Mouse (Mus musculus): ENCODE measurements around the gene Tmem18. TPM values are rescaled to one million over a fixed set of nuclear protein-coding genes. Genes with fewer than 3 reads are reported as not detected.

Gene Tmem18
- 28.0 and 31.8 TPM in 2 replicates for polyA plus RNA-seq (2014; fragmentation: Nextera tagmentation; extraction: Ambion mirVana)

DNA sequence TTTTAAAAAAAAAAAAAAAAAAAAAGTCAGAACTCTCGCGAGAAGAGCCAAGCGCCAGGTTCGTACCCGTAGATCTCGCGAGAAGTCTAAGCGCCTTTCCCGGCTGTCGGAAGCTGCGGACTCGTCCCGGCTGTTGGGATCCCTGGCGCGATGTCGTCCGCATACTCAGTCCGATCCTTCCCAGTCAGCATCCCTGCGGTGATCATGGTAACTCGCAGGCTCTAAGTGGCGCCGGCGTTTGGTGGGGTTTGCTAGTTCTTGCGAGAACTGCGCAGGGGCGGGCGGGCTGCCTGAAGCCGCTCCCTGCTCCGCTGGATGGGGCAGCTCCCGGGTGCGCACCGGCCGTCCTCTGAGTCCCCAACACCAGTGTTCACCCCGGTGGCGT lies at the start of gene Tmem18:
Gene Tmem18 (plus strand): TSS at position 71 of the 385 bp plus-strand sequence.
- WGBS, result under 1% methylated on average over 35 of the region's 35 CpGs
- no peaks in the 10 kb centered on the region for H3K9me3 ChIP-seq (ENCODE audit: control insufficient read depth, low read length)

DNA sequence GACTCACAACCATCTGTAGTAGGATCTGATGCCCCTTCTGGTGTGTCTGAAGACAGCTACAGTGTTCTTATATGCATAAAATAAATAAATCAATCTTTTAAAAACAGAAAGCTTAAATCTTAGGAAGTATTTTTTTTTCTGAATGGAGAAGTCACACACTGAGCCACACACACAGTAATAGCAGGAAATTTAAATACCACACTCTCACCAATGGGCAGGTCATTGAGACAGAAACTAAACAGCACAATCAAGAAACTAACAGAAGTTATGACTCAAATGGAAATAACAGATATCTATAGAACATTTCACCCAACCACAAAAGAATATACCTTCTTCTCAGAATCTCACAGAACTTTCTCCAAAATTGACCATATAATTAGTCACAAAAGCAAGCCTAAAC lies 26.9 kb upstream of the Tmem18 start:
- ATAC-seq (ENCODE audit: low FRiP score), result no peak
- no peak overlapping the region for H3K4me3 ChIP-seq (ENCODE audit: low read depth, low read length)
- no peaks in the 10 kb centered on the region for H3K9me3 ChIP-seq (ENCODE audit: control insufficient read depth, low read length)

More for the DNA sequence above, at the start of gene Tmem18:
- peak within 1 kb of the TSS; percentile 92 for H3K9ac ChIP-seq (ENCODE audit: low read length)
- DNase-seq (ENCODE audit: low spot score, missing footprints) (peak; percentile 97), ATAC-seq (ENCODE audit: low FRiP score) (peak; percentile 95)
- H3K4me2 ChIP-seq, result peak within 1 kb of the TSS; percentile 86
- H3K36me3 ChIP-seq (ENCODE audit: control insufficient read depth, insufficient read depth, low read length), result no peaks in the 10 kb centered on the region
- no peaks in the 10 kb centered on the region for H3K27me3 ChIP-seq (ENCODE audit: control insufficient read depth, insufficient read depth, low read length)
- peaks cover 5% of the 10 kb centered on the region; the same call in 1 of the 2 replicates for H3K4me1 ChIP-seq (ENCODE audit: control insufficient read depth, insufficient read depth, low read length)
- peak within 1 kb of the TSS; percentile 77 for H3K27ac ChIP-seq (ENCODE audit: low read depth, low read length)
- peak within 1 kb of the TSS; percentile 63 for H3K4me3 ChIP-seq (ENCODE audit: low read depth, low read length)

DNA sequence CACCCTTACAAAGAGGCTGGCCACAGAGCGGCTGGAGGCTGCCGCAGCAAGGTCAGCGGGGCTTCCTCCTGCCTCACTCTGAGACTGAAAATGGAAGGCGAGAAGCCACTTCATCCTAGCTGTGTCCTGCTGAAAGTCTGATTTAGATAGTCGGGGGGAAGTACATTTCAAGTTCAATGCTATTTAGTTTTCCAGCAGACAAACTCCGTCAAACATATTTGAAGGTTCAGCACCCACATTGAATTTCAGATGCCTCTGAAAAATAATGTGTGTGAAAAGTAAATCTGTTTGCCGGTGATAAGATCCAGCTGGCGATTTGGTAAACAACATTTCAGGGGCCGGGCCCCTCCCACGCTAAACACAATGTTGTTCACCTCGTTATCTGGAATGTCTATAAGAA lies 22.8 kb upstream of the Tmem18 start:
- WGBS, result 34% methylated on average over 11 of the region's 11 CpGs
- Histone ChIP-seq H3K9ac (ENCODE audit: low read length) (no peak overlapping the region), H3K9me3 (ENCODE audit: control insufficient read depth, low read length) (no peaks in the 10 kb centered on the region), H3K4me2 (no peak overlapping the region; the same call in 1 of the 2 replicates), H3K27ac (ENCODE audit: low read depth, low read length) (no peak overlapping the region), H3K27me3 (ENCODE audit: control insufficient read depth, insufficient read depth, low read length) (no peaks in the 10 kb centered on the region), H3K4me1 (ENCODE audit: control insufficient read depth, insufficient read depth, low read length) (no peaks in the 10 kb centered on the region), H3K36me3 (ENCODE audit: control insufficient read depth, insufficient read depth, low read length) (no peaks in the 10 kb centered on the region), H3K4me3 (ENCODE audit: low read depth, low read length) (no peak overlapping the region)
- ATAC-seq (ENCODE audit: low FRiP score) (no peak), DNase-seq (ENCODE audit: low spot score, missing footprints) (peak; percentile 84)

More for the DNA sequence above, 26.9 kb upstream of the Tmem18 start:
- Histone ChIP-seq H3K36me3 (ENCODE audit: control insufficient read depth, insufficient read depth, low read length) (no peaks in the 10 kb centered on the region), H3K4me2 (no peak overlapping the region), H3K27me3 (ENCODE audit: control insufficient read depth, insufficient read depth, low read length) (no peaks in the 10 kb centered on the region), H3K9ac (ENCODE audit: low read length) (no peak overlapping the region), H3K4me1 (ENCODE audit: control insufficient read depth, insufficient read depth, low read length) (no peaks in the 10 kb centered on the region), H3K27ac (ENCODE audit: low read depth, low read length) (no peak overlapping the region)
- DNase-seq (ENCODE audit: low spot score, missing footprints), result no peak

DNA sequence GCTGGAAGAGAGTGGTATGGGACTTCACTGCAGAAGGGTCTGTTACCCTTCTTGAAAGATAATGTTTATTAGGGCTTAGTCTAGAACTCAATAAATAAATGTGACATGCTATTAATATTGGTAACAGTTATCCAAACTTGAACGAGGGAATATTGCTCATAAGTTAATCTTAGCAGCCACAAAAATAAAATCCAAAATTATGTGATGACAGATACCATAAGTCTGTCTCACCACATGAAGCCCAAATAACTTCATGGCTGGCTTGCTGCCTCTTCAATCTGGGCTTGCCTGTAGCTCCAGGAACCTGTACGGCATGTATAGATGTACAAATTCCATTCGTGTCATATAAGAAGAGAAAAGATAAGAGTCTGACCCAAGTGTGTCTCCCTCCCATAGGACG lies 12.2 kb upstream of the Tmem18 start:
- Histone ChIP-seq H3K27ac (ENCODE audit: low read depth, low read length) (no peak overlapping the region), H3K4me1 (ENCODE audit: control insufficient read depth, insufficient read depth, low read length) (no peaks in the 10 kb centered on the region), H3K27me3 (ENCODE audit: control insufficient read depth, insufficient read depth, low read length) (no peaks in the 10 kb centered on the region), H3K4me3 (ENCODE audit: low read depth, low read length) (no peak overlapping the region), H3K9ac (ENCODE audit: low read length) (no peak overlapping the region), H3K9me3 (ENCODE audit: control insufficient read depth, low read length) (no peaks in the 10 kb centered on the region), H3K4me2 (no peak overlapping the region), H3K36me3 (ENCODE audit: control insufficient read depth, insufficient read depth, low read length) (no peaks in the 10 kb centered on the region)
- DNase-seq (ENCODE audit: low spot score, missing footprints) (no peak), ATAC-seq (ENCODE audit: low FRiP score) (no peak)
- whole genome bisulfite sequencing, result 91% methylated on average over 4 of the region's 4 CpGs

DNA sequence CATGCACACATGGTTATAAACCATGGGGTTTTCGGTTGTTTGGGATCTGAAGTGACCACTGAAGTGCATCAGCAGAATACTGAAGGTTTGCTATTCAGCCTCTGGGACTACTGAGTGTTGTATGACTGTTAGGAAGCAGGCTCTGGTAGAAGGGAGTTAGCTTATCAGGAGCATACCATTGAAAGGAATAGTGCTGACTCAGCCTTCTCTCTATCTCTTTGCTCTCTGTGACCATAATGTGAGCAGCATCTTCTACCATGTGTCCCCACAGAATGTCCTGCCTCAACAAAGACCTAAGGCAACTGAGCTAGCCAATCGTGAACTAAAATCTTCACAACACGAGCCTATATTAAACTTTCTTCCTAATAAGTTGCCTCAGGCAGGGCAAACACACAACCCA lies 8.3 kb upstream of the Tmem18 start:
- Histone ChIP-seq H3K36me3 (ENCODE audit: control insufficient read depth, insufficient read depth, low read length) (no peaks in the 10 kb centered on the region), H3K4me2 (no peak overlapping the region), H3K4me3 (ENCODE audit: low read depth, low read length) (no peak overlapping the region), H3K4me1 (ENCODE audit: control insufficient read depth, insufficient read depth, low read length) (no peaks in the 10 kb centered on the region), H3K9ac (ENCODE audit: low read length) (no peak overlapping the region), H3K27ac (ENCODE audit: low read depth, low read length) (no peak overlapping the region), H3K9me3 (ENCODE audit: control insufficient read depth, low read length) (no peaks in the 10 kb centered on the region), H3K27me3 (ENCODE audit: control insufficient read depth, insufficient read depth, low read length) (no peaks in the 10 kb centered on the region)
- ATAC-seq (ENCODE audit: low FRiP score) (no peak), DNase-seq (ENCODE audit: low spot score, missing footprints) (no peak)
- WGBS, result 83% methylated on average over 3 of the region's 3 CpGs

DNA sequence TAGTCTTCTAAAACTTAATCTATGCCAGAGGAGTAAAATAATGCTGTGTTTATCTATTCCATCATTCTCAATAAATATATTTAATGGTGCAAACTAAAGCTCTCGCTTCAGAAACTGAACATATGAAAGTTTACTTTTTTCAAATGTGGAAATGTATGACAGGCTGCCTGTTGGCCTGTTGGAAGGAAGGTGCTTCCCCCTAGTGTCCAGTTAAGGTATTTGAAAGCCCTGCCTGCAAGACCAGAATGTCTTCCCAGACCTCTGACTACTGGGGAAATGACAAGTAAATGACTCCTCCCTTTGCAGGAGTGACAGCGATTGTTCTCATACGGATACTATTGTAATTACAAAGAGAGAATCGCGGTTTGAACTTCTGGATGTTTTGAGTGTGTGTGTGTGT lies 6.2 kb upstream of the Tmem18 start:
- Histone ChIP-seq H3K4me2 (no peak overlapping the region), H3K4me3 (ENCODE audit: low read depth, low read length) (no peak overlapping the region), H3K27me3 (ENCODE audit: control insufficient read depth, insufficient read depth, low read length) (no peaks in the 10 kb centered on the region), H3K4me1 (ENCODE audit: control insufficient read depth, insufficient read depth, low read length) (no peaks in the 10 kb centered on the region), H3K36me3 (ENCODE audit: control insufficient read depth, insufficient read depth, low read length) (no peaks in the 10 kb centered on the region), H3K9ac (ENCODE audit: low read length) (no peak overlapping the region), H3K9me3 (ENCODE audit: control insufficient read depth, low read length) (no peaks in the 10 kb centered on the region), H3K27ac (ENCODE audit: low read depth, low read length) (no peak overlapping the region)
- ATAC-seq (ENCODE audit: low FRiP score) (peak; percentile 33; the same call in 1 of the 2 replicates), DNase-seq (ENCODE audit: low spot score, missing footprints) (peak; percentile 94)
- 16% methylated on average over 5 of the region's 5 CpGs for WGBS

GRCm38 (mm10) chr12:30581277-30581676 lies 2.9 kb upstream of the Tmem18 start:
- 88% methylated on average over 10 of the region's 10 CpGs for WGBS
- ATAC-seq (ENCODE audit: low FRiP score) (no peak), DNase-seq (ENCODE audit: low spot score, missing footprints) (no peak)
- Histone ChIP-seq H3K9me3 (ENCODE audit: control insufficient read depth, low read length) (no peaks in the 10 kb centered on the region), H3K27ac (ENCODE audit: low read depth, low read length) (no peak overlapping the region), H3K4me2 (no peak overlapping the region), H3K4me3 (ENCODE audit: low read depth, low read length) (no peak overlapping the region), H3K27me3 (ENCODE audit: control insufficient read depth, insufficient read depth, low read length) (no peaks in the 10 kb centered on the region), H3K36me3 (ENCODE audit: control insufficient read depth, insufficient read depth, low read length) (no peaks in the 10 kb centered on the region), H3K9ac (ENCODE audit: low read length) (no peak overlapping the region), H3K4me1 (ENCODE audit: control insufficient read depth, insufficient read depth, low read length) (peaks cover 5% of the 10 kb centered on the region; the same call in 1 of the 2 replicates)

- DNase-seq (ENCODE audit: low spot score, missing footprints) (no peak), ATAC-seq (ENCODE audit: low FRiP score) (peak; percentile 69)
- Histone ChIP-seq H3K9ac (ENCODE audit: low read length) (peak overlapping the region; percentile 92), H3K4me1 (ENCODE audit: control insufficient read depth, insufficient read depth, low read length) (peaks cover 5% of the 10 kb centered on the region; the same call in 1 of the 2 replicates), H3K4me3 (ENCODE audit: low read depth, low read length) (peak overlapping the region; percentile 63), H3K36me3 (ENCODE audit: control insufficient read depth, insufficient read depth, low read length) (no peaks in the 10 kb centered on the region), H3K9me3 (ENCODE audit: control insufficient read depth, low read length) (no peaks in the 10 kb centered on the region), H3K4me2 (peak overlapping the region; percentile 86), H3K27me3 (ENCODE audit: control insufficient read depth, insufficient read depth, low read length) (no peaks in the 10 kb centered on the region), H3K27ac (ENCODE audit: low read depth, low read length) (no peak overlapping the region)
- 14% methylated on average over 12 of the region's 12 CpGs for WGBS
Measured at GRCm38 (mm10) chr12:30583586-30584355, 455 bp upstream of the Tmem18 start.

DNA sequence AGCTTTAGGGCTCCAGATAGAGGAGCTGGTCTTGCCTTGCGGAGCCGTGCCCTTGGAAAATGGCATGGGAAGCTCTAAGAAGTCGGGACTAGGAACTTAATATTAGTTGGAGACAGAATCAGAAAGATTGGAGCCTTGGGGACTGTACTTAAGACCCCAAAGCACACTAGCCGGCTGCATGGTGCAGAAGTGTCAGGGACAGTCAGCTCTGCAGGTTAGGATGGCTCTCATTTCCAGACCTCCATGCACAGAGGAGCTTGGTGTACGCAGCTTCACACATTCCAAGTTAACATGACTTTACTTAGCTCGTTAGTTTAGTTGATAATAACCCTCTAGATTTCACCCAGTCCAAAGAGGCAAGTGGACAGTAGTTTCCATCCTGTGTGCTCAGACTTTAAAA lies 637 bp downstream of the Tmem18 start:
- H3K9me3 ChIP-seq (ENCODE audit: control insufficient read depth, low read length), result no peaks in the 10 kb centered on the region
- H3K9ac ChIP-seq (ENCODE audit: low read length), result peak overlapping the region; percentile 92
- DNase-seq (ENCODE audit: low spot score, missing footprints) (no peak), ATAC-seq (ENCODE audit: low FRiP score) (peak; percentile 31; the same call in 1 of the 2 replicates)
- H3K4me1 ChIP-seq (ENCODE audit: control insufficient read depth, insufficient read depth, low read length), result peaks cover 5% of the 10 kb centered on the region; the same call in 1 of the 2 replicates
- peak overlapping the region; percentile 63 for H3K4me3 ChIP-seq (ENCODE audit: low read depth, low read length)
- peak overlapping the region; percentile 77; the same call in 1 of the 2 replicates for H3K27ac ChIP-seq (ENCODE audit: low read depth, low read length)
- WGBS, result 18% methylated on average over 6 of the region's 6 CpGs
- H3K27me3 ChIP-seq (ENCODE audit: control insufficient read depth, insufficient read depth, low read length), result no peaks in the 10 kb centered on the region
- no peaks in the 10 kb centered on the region for H3K36me3 ChIP-seq (ENCODE audit: control insufficient read depth, insufficient read depth, low read length)
- H3K4me2 ChIP-seq, result peak overlapping the region; percentile 86

Measured in midbrain, embryonic 11.5 days (tissue).